Mouse (Mus musculus) midbrain, embryonic 14.5 days (tissue): ENCODE measurements around the gene Mycs. TPM values are rescaled to one million over a fixed set of nuclear protein-coding genes. Genes with fewer than 3 reads are reported as not detected.

ENCODE experiments used
- ATAC-seq: fragments of 200-750 bp; cut with Nextera tagmentation; 2 replicates; pipeline ENCODE4 v1.8.0; 2017; ENCODE audit warnings: moderate number of reproducible peaks, moderate library complexity; ENCODE audit not compliant: low FRiP score, low TSS enrichment
- DNase-seq: peaks from one replicate; pipeline ENCODE4 v3.0.0-alpha.2; 2015
- H3K27ac ChIP-seq: fragments of 300-500 bp; sonication (generic); replicated peaks from 2 replicates; pipeline ENCODE4 v1.5.1; 2014; ENCODE audit warnings: mild to moderate bottlenecking, low read depth, low read length, moderate library complexity
- H3K27me3 ChIP-seq: fragments of 300-500 bp; sonication (generic); 2 replicates; pipeline ENCODE4 v1.6.1; 2014; ENCODE audit warnings: low read length, control low read depth, mixed read lengths; ENCODE audit not compliant: control insufficient read depth, insufficient read depth
- H3K36me3 ChIP-seq: fragments of 300-500 bp; sonication (generic); 2 replicates; pipeline ENCODE4 v1.6.1; 2014; ENCODE audit warnings: low read length, control low read depth; ENCODE audit not compliant: control insufficient read depth, insufficient read depth
- H3K4me1 ChIP-seq: fragments of 300-500 bp; sonication (generic); 2 replicates; pipeline ENCODE4 v1.6.1; 2014; ENCODE audit warnings: mild to moderate bottlenecking, antibody characterized with exemption, low read length, control low read depth; ENCODE audit not compliant: control insufficient read depth, insufficient read depth
- H3K4me2 ChIP-seq: fragments of 300-500 bp; sonication (generic); 2 replicates; pipeline ENCODE4 v1.6.1; 2014; ENCODE audit warnings: mild to moderate bottlenecking, low read length, moderate library complexity
- H3K4me3 ChIP-seq: fragments of 300-500 bp; sonication (generic); replicated peaks from 2 replicates; pipeline ENCODE4 v1.5.1; 2014; ENCODE audit warnings: low read depth, low read length
- H3K9ac ChIP-seq: fragments of 300-500 bp; sonication (generic); replicated peaks from 2 replicates; pipeline ENCODE4 v1.6.1; 2014; ENCODE audit warnings: mild to moderate bottlenecking, low read length, moderate library complexity
- H3K9me3 ChIP-seq: fragments of 300-500 bp; sonication (generic); 2 replicates; pipeline ENCODE4 v1.6.1; 2016; ENCODE audit warnings: low read length, control low read depth, mixed read lengths; ENCODE audit not compliant: control insufficient read depth
- WGBS: fragments of 180-500 bp; shearing (Covaris S2); extraction: QIAGEN DNeasy Blood & Tissue Kit; methylation state at CpG from one replicate; pipeline ENCODE4 v1.1.7; 2014; 5-methylcytosine and 5-hydroxymethylcytosine counted together
- polyA plus RNA-seq: library from polyadenylated mRNA; unstranded; fragments of >200 nt; fragmentation: Nextera tagmentation; extraction: Ambion mirVana; gene quantifications from 2 replicates; pipeline ENCODE4 v1.2.1, GENCODE M21; 2014

The Mycs gene
- polyA plus RNA-seq = not detected in 2 replicates

DNA sequence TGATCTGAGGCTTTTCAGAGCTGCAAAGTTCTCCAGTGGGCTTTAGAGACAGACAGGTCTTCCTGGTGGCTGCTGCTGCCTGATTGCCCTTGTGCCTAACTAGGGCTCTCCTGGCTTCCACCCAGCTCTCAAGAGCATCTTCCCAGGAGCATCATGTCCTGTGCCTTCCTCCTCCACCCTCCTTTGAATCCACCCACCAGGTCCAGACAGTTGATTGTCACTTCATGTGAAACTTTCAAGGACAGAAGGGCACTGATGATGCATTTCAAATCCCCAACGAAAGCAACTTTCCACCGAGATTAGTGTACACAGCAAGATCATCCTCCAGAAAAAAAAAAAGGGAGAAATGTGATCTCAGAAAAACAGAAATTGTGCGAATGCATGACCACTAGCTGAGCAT is at the start of gene Mycs:
Gene Mycs (minus strand): TSS at position 101 of the 400 bp plus-strand sequence.
- H3K9ac ChIP-seq = no peak within 1 kb of the TSS
- no peak within 1 kb of the TSS for H3K27ac ChIP-seq
- 83% methylated on average over 3 of the region's 3 CpGs for WGBS
- peak within 1 kb of the TSS; percentile 41 for H3K4me2 ChIP-seq
- no peak for ATAC-seq
- H3K27me3 ChIP-seq = no peaks in the 10 kb centered on the region
- no peaks in the 10 kb centered on the region for H3K36me3 ChIP-seq
- no peak for DNase-seq
- H3K4me3 ChIP-seq = peak within 1 kb of the TSS; percentile 13; the same call in 1 of the 2 replicates
- H3K4me1 ChIP-seq = no peaks in the 10 kb centered on the region
- H3K9me3 ChIP-seq = no peaks in the 10 kb centered on the region

DNA sequence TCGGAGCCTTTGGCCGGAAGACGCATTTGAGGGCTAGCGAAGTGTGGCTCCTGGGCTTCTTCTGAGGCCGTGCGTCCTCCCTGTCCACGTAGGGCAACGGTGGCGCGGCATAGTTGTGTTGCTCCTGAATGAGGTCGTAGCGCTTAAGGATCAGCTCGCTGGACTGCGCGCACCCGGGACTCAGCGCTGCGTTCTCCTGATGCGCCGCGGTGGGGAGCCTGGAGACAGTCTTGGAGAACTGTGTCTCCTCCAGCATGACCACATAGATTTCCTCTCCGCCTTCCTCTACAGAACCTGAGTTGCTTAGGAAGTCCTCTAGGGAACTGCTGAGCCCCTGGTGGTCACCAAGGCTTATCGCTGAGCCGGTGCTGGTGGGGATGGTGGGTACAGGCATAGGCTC is 1.0 kb downstream of the Mycs start:
- no peaks in the 10 kb centered on the region for H3K27me3 ChIP-seq
- H3K4me2 ChIP-seq = peak overlapping the region; percentile 41
- no peaks in the 10 kb centered on the region for H3K36me3 ChIP-seq
- H3K4me3 ChIP-seq = peak overlapping the region; percentile 13; the same call in 1 of the 2 replicates
- ATAC-seq (no peak; the same call in 1 of the 2 replicates), DNase-seq (peak; percentile 17)
- 16% methylated on average over 24 of the region's 24 CpGs for WGBS
- no peak overlapping the region for H3K27ac ChIP-seq
- H3K9me3 ChIP-seq = no peaks in the 10 kb centered on the region
- H3K9ac ChIP-seq = no peak overlapping the region
- H3K4me1 ChIP-seq = no peaks in the 10 kb centered on the region

Other genes with a start within 250 kb of the Mycs start
- gene Btbd35f7, start 199.8 kb upstream of the Mycs start, polyA plus RNA-seq = not detected in 2 replicates